Mouse (Mus musculus) stomach, embryonic 14.5 days (tissue): Measurements from ENCODE around the gene Olfr1055. TPM values are rescaled to one million over a fixed set of nuclear protein-coding genes. Genes with fewer than 3 reads are reported as not detected.

Experiments
- polyA plus RNA-seq: library from polyadenylated mRNA; unstranded; fragments of >200 nt; fragmentation: Nextera tagmentation; extraction: Ambion mirVana; gene quantifications from 2 replicates; pipeline ENCODE4 v1.2.1, GENCODE M21; 2014

Olfr1055 gene
- polyA plus RNA-seq, 1 experiment from 2014 or later: not detected

Other genes with a start within 250 kb of the Olfr1055 start
- not detected in 2 replicates for gene Olfr1039, start 214.4 kb downstream of the Olfr1055 start, polyA plus RNA-seq
- not detected in 2 replicates for gene Olfr1040, start 203.6 kb downstream of the Olfr1055 start, polyA plus RNA-seq
- not detected in 2 replicates for gene Olfr1042, start 188.4 kb downstream of the Olfr1055 start, polyA plus RNA-seq
- not detected in 2 replicates for gene Olfr1043, start 182.8 kb downstream of the Olfr1055 start, polyA plus RNA-seq
- not detected in 2 replicates for gene Olfr1044, start 172.5 kb downstream of the Olfr1055 start, polyA plus RNA-seq
- not detected in 2 replicates for gene Olfr52, start 164.6 kb downstream of the Olfr1055 start, polyA plus RNA-seq
- gene Olfr1045, start 147.3 kb downstream of the Olfr1055 start, polyA plus RNA-seq: not detected in 2 replicates
- gene Olfr1046, start 131.0 kb downstream of the Olfr1055 start, polyA plus RNA-seq: not detected in 2 replicates
- gene Olfr1047, start 118.9 kb downstream of the Olfr1055 start, polyA plus RNA-seq: not detected in 2 replicates
- gene Olfr1048, start 110.0 kb downstream of the Olfr1055 start, polyA plus RNA-seq: not detected in 2 replicates
- gene Olfr1049, start 92.0 kb downstream of the Olfr1055 start, polyA plus RNA-seq: not detected in 2 replicates
- not detected in 2 replicates for gene Olfr1051, start 71.2 kb downstream of the Olfr1055 start, polyA plus RNA-seq
- not detected in 2 replicates for gene Olfr1052, start 57.8 kb downstream of the Olfr1055 start, polyA plus RNA-seq
- gene Olfr1053, start 35.0 kb downstream of the Olfr1055 start, polyA plus RNA-seq: not detected in 2 replicates
- not detected in 2 replicates for gene Olfr1054, start 14.9 kb downstream of the Olfr1055 start, polyA plus RNA-seq
- not detected in 2 replicates for gene Olfr1056, start 12.2 kb upstream of the Olfr1055 start, polyA plus RNA-seq
- not detected in 2 replicates for gene Olfr1057, start 28.1 kb upstream of the Olfr1055 start, polyA plus RNA-seq
- not detected in 2 replicates for gene Olfr1058, start 38.3 kb upstream of the Olfr1055 start, polyA plus RNA-seq
- not detected in 2 replicates for gene Olfr1061, start 63.8 kb upstream of the Olfr1055 start, polyA plus RNA-seq
- not detected in 2 replicates for gene Olfr1062, start 76.5 kb upstream of the Olfr1055 start, polyA plus RNA-seq
- gene Olfr1065, start 100.3 kb upstream of the Olfr1055 start, polyA plus RNA-seq: not detected in 2 replicates
- gene Olfr1066, start 106.0 kb upstream of the Olfr1055 start, polyA plus RNA-seq: not detected in 2 replicates
- not detected in 2 replicates for gene Olfr228, start 137.1 kb upstream of the Olfr1055 start, polyA plus RNA-seq
- not detected in 2 replicates for gene Olfr1076, start 158.2 kb upstream of the Olfr1055 start, polyA plus RNA-seq
- gene Olfr1079, start 192.2 kb upstream of the Olfr1055 start, polyA plus RNA-seq: not detected in 2 replicates
- gene Olfr1080, start 208.0 kb upstream of the Olfr1055 start, polyA plus RNA-seq: not detected in 2 replicates
- not detected in 2 replicates for gene Olfr1082, start 248.7 kb upstream of the Olfr1055 start, polyA plus RNA-seq